Mouse (Mus musculus) limb, embryonic 14.5 days (tissue): Measurements from ENCODE around the gene Tdp1. TPM values are rescaled to one million over a fixed set of nuclear protein-coding genes. Genes with fewer than 3 reads are reported as not detected.

Experiments
- ATAC-seq: fragments of 200-750 bp; cut with Nextera tagmentation; 2 replicates; pipeline ENCODE4 v1.8.0; 2017; ENCODE audit warnings: low read depth, moderate number of reproducible peaks, moderate TSS enrichment; ENCODE audit not compliant: low FRiP score
- DNase-seq: peaks from one replicate; pipeline ENCODE4 v3.0.0-alpha.2; 2015; ENCODE audit warnings: low spot score
- H3K27ac ChIP-seq: fragments of 300-500 bp; sonication (generic); replicated peaks from 2 replicates; pipeline ENCODE4 v1.5.1; 2014; ENCODE audit warnings: low read depth, mild to moderate bottlenecking, low read length, moderate library complexity, mixed read lengths
- H3K27me3 ChIP-seq: fragments of 300-500 bp; sonication (generic); 2 replicates; pipeline ENCODE4 v1.6.1; 2014; ENCODE audit warnings: low read length, mixed read lengths; ENCODE audit not compliant: control insufficient read depth, insufficient read depth
- H3K36me3 ChIP-seq: fragments of 300-500 bp; sonication (generic); 2 replicates; pipeline ENCODE4 v1.6.1; 2014; ENCODE audit warnings: mild to moderate bottlenecking, low read length, moderate library complexity, mixed read lengths; ENCODE audit not compliant: control insufficient read depth, insufficient read depth
- H3K4me1 ChIP-seq: fragments of 300-500 bp; sonication (generic); 2 replicates; pipeline ENCODE4 v1.6.1; 2014; ENCODE audit warnings: antibody characterized with exemption, low read length, mixed read lengths; ENCODE audit not compliant: control insufficient read depth, insufficient read depth
- H3K4me2 ChIP-seq: fragments of 300-500 bp; sonication (generic); replicated peaks from 2 replicates; pipeline ENCODE4 v1.6.1; 2014; ENCODE audit warnings: low read depth, mild to moderate bottlenecking, low read length, moderate library complexity; ENCODE audit not compliant: severe bottlenecking
- H3K4me3 ChIP-seq: fragments of 300-500 bp; sonication (generic); replicated peaks from 2 replicates; pipeline ENCODE4 v1.5.1; 2014; ENCODE audit warnings: low read length
- H3K9ac ChIP-seq: fragments of 300-500 bp; sonication (generic); 2 replicates; pipeline ENCODE4 v1.6.1; 2014; ENCODE audit warnings: mild to moderate bottlenecking, low read depth, low read length, moderate library complexity; ENCODE audit not compliant: severe bottlenecking
- H3K9me3 ChIP-seq: fragments of 300-500 bp; sonication (generic); 2 replicates; pipeline ENCODE4 v1.6.1; 2016; ENCODE audit warnings: low read length; ENCODE audit not compliant: control insufficient read depth
- POLR2A ChIP-seq: fragments of 200-500 bp; IDR thresholded peaks from 2 replicates; pipeline ENCODE4 v1.8.0; 2012; ENCODE audit warnings: inconsistent platforms, mild to moderate bottlenecking, moderate library complexity, borderline replicate concordance; ENCODE audit not compliant: insufficient read depth, insufficient read length; ENCODE audit errors: extremely low read depth
- WGBS: fragments of 180-500 bp; shearing (Covaris S2); extraction: QIAGEN DNeasy Blood & Tissue Kit; methylation state at CpG from one replicate; pipeline ENCODE4 v1.1.7; 2014; 5-methylcytosine and 5-hydroxymethylcytosine counted together
- polyA plus RNA-seq, 2 experiments: library from polyadenylated mRNA; depleted of rRNA in 1 of 2; stranded (reverse) in 1 of 2; unstranded in 1 of 2; fragments of >200 nt; fragmentation: Nextera tagmentation in 1 of 2; extraction: Ambion mirVana in 1 of 2; gene quantifications; 2 replicates each; pipeline versions ENCODE4 v1.2.1 to v1.2.3; 2012 to 2014

Tdp1 gene
- polyA plus RNA-seq, 2 experiments, result 42.1 to 47.8 TPM

DNA sequence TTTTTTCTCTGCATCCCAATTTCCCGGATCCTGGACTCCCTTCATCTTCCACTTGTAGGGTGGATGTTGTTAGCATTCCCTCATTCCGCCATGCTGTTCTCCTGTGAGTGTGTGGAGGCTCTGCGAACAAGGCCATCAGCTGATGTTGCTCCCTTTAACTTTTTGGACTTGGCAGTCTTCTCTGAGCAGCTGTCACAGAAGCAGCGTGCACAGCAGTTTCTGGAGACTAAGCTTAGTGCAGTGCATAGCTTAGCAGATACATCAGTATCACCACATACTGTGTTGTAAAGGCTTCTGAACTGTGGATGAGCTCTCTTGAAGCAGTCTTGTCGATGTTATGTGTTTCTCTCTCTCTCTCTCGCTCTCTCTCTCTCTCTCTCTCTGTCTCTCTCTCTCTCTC lies 54.9 kb downstream of the Tdp1 start:
- DNase-seq (no peak), ATAC-seq (no peak)
- H3K4me2 ChIP-seq, result no peak overlapping the region
- no peaks in the 10 kb centered on the region for H3K9me3 ChIP-seq
- no peak for TF ChIP-seq POLR2A
- WGBS, result 92% methylated on average over 6 of the region's 6 CpGs
- H3K4me1 ChIP-seq, result no peaks in the 10 kb centered on the region
- no peak overlapping the region for H3K9ac ChIP-seq
- H3K27ac ChIP-seq, result no peak overlapping the region
- no peaks in the 10 kb centered on the region for H3K27me3 ChIP-seq
- H3K4me3 ChIP-seq, result no peak overlapping the region
- H3K36me3 ChIP-seq, result peaks cover 29% of the 10 kb centered on the region

DNA sequence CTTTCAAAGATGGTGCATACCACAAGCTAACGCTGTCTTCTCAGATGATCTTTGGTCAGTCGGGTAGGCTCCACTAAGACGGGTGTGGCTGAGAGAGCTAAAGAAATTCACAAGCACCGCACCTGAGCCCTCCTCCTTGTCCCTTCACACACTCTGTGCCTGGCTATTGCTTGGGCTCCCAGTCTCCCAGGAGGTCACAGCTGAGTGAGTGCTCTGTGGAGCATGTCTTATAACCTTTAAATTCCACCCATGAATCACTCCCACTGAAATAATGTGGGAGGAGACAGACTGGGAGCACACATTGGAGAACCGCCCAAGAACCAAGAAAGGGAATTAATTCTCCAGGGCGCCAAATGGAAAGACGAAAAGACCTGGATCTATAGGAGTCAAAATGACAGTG lies 56.4 kb downstream of the Tdp1 start:
- no peaks in the 10 kb centered on the region for H3K9me3 ChIP-seq
- ATAC-seq (no peak), DNase-seq (no peak)
- H3K4me1 ChIP-seq, result no peaks in the 10 kb centered on the region
- H3K36me3 ChIP-seq, result peaks cover 30% of the 10 kb centered on the region
- no peak overlapping the region for H3K27ac ChIP-seq
- H3K27me3 ChIP-seq, result no peaks in the 10 kb centered on the region
- H3K4me2 ChIP-seq, result no peak overlapping the region
- 93% methylated on average over 7 of the region's 7 CpGs for WGBS
- no peak for TF ChIP-seq POLR2A
- no peak overlapping the region for H3K9ac ChIP-seq
- H3K4me3 ChIP-seq, result no peak overlapping the region

- DNase-seq, result no peak
- Histone ChIP-seq H3K27ac (no peak overlapping the region), H3K4me3 (no peak overlapping the region), H3K4me2 (no peak overlapping the region), H3K27me3 (no peaks in the 10 kb centered on the region), H3K4me1 (no peaks in the 10 kb centered on the region), H3K9me3 (no peaks in the 10 kb centered on the region), H3K36me3 (peaks cover 28% of the 10 kb centered on the region), H3K9ac (no peak overlapping the region)
- TF ChIP-seq POLR2A, result no peak
- no peak for ATAC-seq
- WGBS, result 87% methylated on average over 8 of the region's 8 CpGs
These were observed 58.1 kb downstream of the Tdp1 start for GRCm38 (mm10) chr12:99942441-99942840.

- no peak overlapping the region for H3K4me2 ChIP-seq
- no peak overlapping the region for H3K27ac ChIP-seq
- H3K9me3 ChIP-seq, result no peaks in the 10 kb centered on the region
- H3K9ac ChIP-seq, result no peak overlapping the region
- peak; percentile 37; the same call in 1 of the 2 replicates for ATAC-seq
- TF ChIP-seq POLR2A, result no peak
- H3K4me3 ChIP-seq, result no peak overlapping the region
- H3K36me3 ChIP-seq, result peaks cover 20% of the 10 kb centered on the region
- DNase-seq, result no peak
- no peaks in the 10 kb centered on the region for H3K4me1 ChIP-seq
- no peaks in the 10 kb centered on the region for H3K27me3 ChIP-seq
- 57% methylated on average over 7 of the region's 7 CpGs for WGBS
These were observed 68.6 kb downstream of the Tdp1 start for GRCm38 (mm10) chr12:99952928-99953327.

GRCm38 (mm10) chr12:99956411-99956810 lies 72.1 kb downstream of the Tdp1 start:
- Histone ChIP-seq H3K9ac (no peak overlapping the region), H3K27ac (no peak overlapping the region), H3K27me3 (no peaks in the 10 kb centered on the region), H3K4me2 (no peak overlapping the region), H3K36me3 (peaks cover 10% of the 10 kb centered on the region; the same call in 1 of the 2 replicates), H3K4me1 (no peaks in the 10 kb centered on the region), H3K9me3 (no peaks in the 10 kb centered on the region), H3K4me3 (no peak overlapping the region)
- TF ChIP-seq POLR2A, result no peak
- WGBS, result 81% methylated on average over 7 of the region's 7 CpGs
- ATAC-seq (no peak), DNase-seq (no peak)
